Mouse (Mus musculus): ENCODE measurements around the gene Apoa4.

The Apoa4 gene

GRCm38 (mm10) chr9:46218176-46218575, 22.3 kb upstream of the Apoa4 start:
- in situ Hi-C loops (cut with MboI; ENCODE audit: low pct_unique_long_range_greater_than_20kb in 1 of 2, low sequenced_read_pairs in 2 of 2, unreplicated experiment in 1 of 2), result no loop called here

GRCm38 (mm10) chr9:46223090-46223489, 17.4 kb upstream of the Apoa4 start:
- in situ Hi-C loops (cut with MboI; ENCODE audit: low pct_unique_long_range_greater_than_20kb in 1 of 2, low sequenced_read_pairs in 2 of 2, unreplicated experiment in 1 of 2), result no loop called here

GRCm38 (mm10) chr9:46224101-46224500, 16.4 kb upstream of the Apoa4 start:
- in situ Hi-C loops (cut with MboI; ENCODE audit: low pct_unique_long_range_greater_than_20kb in 1 of 2, low sequenced_read_pairs in 2 of 2, unreplicated experiment in 1 of 2), result no loop called here

GRCm38 (mm10) chr9:46224945-46225660, 15.4 kb upstream of the Apoa4 start:
- in situ Hi-C loops (cut with MboI; ENCODE audit: low pct_unique_long_range_greater_than_20kb in 1 of 2, low sequenced_read_pairs in 2 of 2, unreplicated experiment in 1 of 2), result no loop called here

- in situ Hi-C loops (cut with MboI; ENCODE audit: low pct_unique_long_range_greater_than_20kb in 1 of 2, low sequenced_read_pairs in 2 of 2, unreplicated experiment in 1 of 2), result no loop called here
Observed at GRCm38 (mm10) chr9:46227064-46227614, 13.4 kb upstream of the Apoa4 start.

GRCm38 (mm10) chr9:46228491-46228890, 12.0 kb upstream of the Apoa4 start, which contains the start of gene Apoa1:
Gene Apoa1 (plus strand): TSS chr9:46228580.
- in situ Hi-C loops (cut with MboI; ENCODE audit: low pct_unique_long_range_greater_than_20kb in 1 of 2, low sequenced_read_pairs in 2 of 2, unreplicated experiment in 1 of 2), result no loop called here

- in situ Hi-C loops (cut with MboI; ENCODE audit: low pct_unique_long_range_greater_than_20kb in 1 of 2, low sequenced_read_pairs in 2 of 2, unreplicated experiment in 1 of 2), result loop anchor here in 1 of 2 experiments (10.0 kb wide), 1 partner anchor 225 kb away; no protein-coding TSS in a partner anchor
Observed at GRCm38 (mm10) chr9:46229573-46230449, 10.7 kb upstream of the Apoa4 start.

GRCm38 (mm10) chr9:46230450-46230975, 10.0 kb upstream of the Apoa4 start:
- in situ Hi-C loops (cut with MboI; ENCODE audit: low pct_unique_long_range_greater_than_20kb in 1 of 2, low sequenced_read_pairs in 2 of 2, unreplicated experiment in 1 of 2), result loop anchor here in 1 of 2 experiments (10.0 kb wide), 1 partner anchor 226 kb away; no protein-coding TSS in a partner anchor

GRCm38 (mm10) chr9:46235196-46235595, 5.3 kb upstream of the Apoa4 start:
- in situ Hi-C loops (cut with MboI; ENCODE audit: low pct_unique_long_range_greater_than_20kb in 1 of 2, low sequenced_read_pairs in 2 of 2, unreplicated experiment in 1 of 2), result loop anchor here in 1 of 2 experiments (10.0 kb wide), 1 partner anchor 230 kb away; no protein-coding TSS in a partner anchor

- in situ Hi-C loops (cut with MboI; ENCODE audit: low pct_unique_long_range_greater_than_20kb in 1 of 2, low sequenced_read_pairs in 2 of 2, unreplicated experiment in 1 of 2), result loop anchor here in 1 of 2 experiments (10.0 kb wide), 1 partner anchor 231 kb away; no protein-coding TSS in a partner anchor
Observed at GRCm38 (mm10) chr9:46235596-46235648, 5.1 kb upstream of the Apoa4 start, which contains the start of gene Apoc3. Gene Apoc3 (minus strand): TSS chr9:46235636.

GRCm38 (mm10) chr9:46235649-46236048, 4.8 kb upstream of the Apoa4 start:
- in situ Hi-C loops (cut with MboI; ENCODE audit: low pct_unique_long_range_greater_than_20kb in 1 of 2, low sequenced_read_pairs in 2 of 2, unreplicated experiment in 1 of 2), result loop anchor here in 1 of 2 experiments (10.0 kb wide), 1 partner anchor 231 kb away; no protein-coding TSS in a partner anchor

GRCm38 (mm10) chr9:46238850-46239249, 1.6 kb upstream of the Apoa4 start:
- in situ Hi-C loops (cut with MboI; ENCODE audit: low pct_unique_long_range_greater_than_20kb in 1 of 2, low sequenced_read_pairs in 2 of 2, unreplicated experiment in 1 of 2), result loop anchor here in 1 of 2 experiments (10.0 kb wide), 1 partner anchor 234 kb away; no protein-coding TSS in a partner anchor

GRCm38 (mm10) chr9:46241818-46242217, 1.3 kb downstream of the Apoa4 start:
- in situ Hi-C loops (cut with MboI; ENCODE audit: low pct_unique_long_range_greater_than_20kb in 1 of 2, low sequenced_read_pairs in 2 of 2, unreplicated experiment in 1 of 2), result no loop called here

GRCm38 (mm10) chr9:46243122-46243521, 2.6 kb downstream of the Apoa4 start:
- in situ Hi-C loops (cut with MboI; ENCODE audit: low pct_unique_long_range_greater_than_20kb in 1 of 2, low sequenced_read_pairs in 2 of 2, unreplicated experiment in 1 of 2), result no loop called here

- in situ Hi-C loops (cut with MboI; ENCODE audit: low pct_unique_long_range_greater_than_20kb in 1 of 2, low sequenced_read_pairs in 2 of 2, unreplicated experiment in 1 of 2), result no loop called here
Observed at GRCm38 (mm10) chr9:46243584-46243983, 3.1 kb downstream of the Apoa4 start.

- in situ Hi-C loops (cut with MboI; ENCODE audit: low pct_unique_long_range_greater_than_20kb in 1 of 2, low sequenced_read_pairs in 2 of 2, unreplicated experiment in 1 of 2), result no loop called here
Observed at GRCm38 (mm10) chr9:46246752-46247324, 6.3 kb downstream of the Apoa4 start.

- in situ Hi-C loops (cut with MboI; ENCODE audit: low pct_unique_long_range_greater_than_20kb in 1 of 2, low sequenced_read_pairs in 2 of 2, unreplicated experiment in 1 of 2), result no loop called here
Observed at GRCm38 (mm10) chr9:46256177-46256576, 15.7 kb downstream of the Apoa4 start.

- in situ Hi-C loops (cut with MboI; ENCODE audit: low pct_unique_long_range_greater_than_20kb in 1 of 2, low sequenced_read_pairs in 2 of 2, unreplicated experiment in 1 of 2), result no loop called here
Observed at GRCm38 (mm10) chr9:46256658-46257385, 16.3 kb downstream of the Apoa4 start.
